Mouse (Mus musculus): Measurements from ENCODE around the gene Opcml. TPM values are rescaled to one million over a fixed set of nuclear protein-coding genes. Genes with fewer than 3 reads are reported as not detected.

Gene Opcml
- polyA plus RNA-seq, 1 experiment from 2014 or later = 7.4 TPM

GRCm38 (mm10) chr9:28488499-28488898, 697.9 kb downstream of the Opcml start:
- Histone ChIP-seq H3K4me2 (replicated peaks) (no peak overlapping the region), H3K9me3 (no peaks in the 10 kb centered on the region), H3K27me3 (replicated peaks) (no peaks in the 10 kb centered on the region), H3K4me3 (no peak overlapping the region), H3K9ac (no peak overlapping the region), H3K36me3 (no peaks in the 10 kb centered on the region), H3K4me1 (no peaks in the 10 kb centered on the region), H3K27ac (no peak overlapping the region)
- WGBS = 82% methylated on average over 2 of the region's 2 CpGs
- ATAC-seq (ENCODE audit: low FRiP score, low read depth) = no peak

GRCm38 (mm10) chr9:28489828-28490227, 699.3 kb downstream of the Opcml start:
- Histone ChIP-seq H3K9ac (no peak overlapping the region), H3K4me1 (no peaks in the 10 kb centered on the region), H3K4me2 (replicated peaks) (no peak overlapping the region), H3K4me3 (no peak overlapping the region), H3K9me3 (no peaks in the 10 kb centered on the region), H3K36me3 (no peaks in the 10 kb centered on the region), H3K27ac (no peak overlapping the region), H3K27me3 (replicated peaks) (no peaks in the 10 kb centered on the region)
- no peak for ATAC-seq (ENCODE audit: low FRiP score, low read depth)
- 73% methylated on average over 4 of the region's 4 CpGs for WGBS

- no peak overlapping the region for H3K9ac ChIP-seq
- no peak for ATAC-seq (ENCODE audit: low FRiP score, low read depth)
- no peak overlapping the region for H3K27ac ChIP-seq
- WGBS = 94% methylated on average over 3 of the region's 3 CpGs
- no peaks in the 10 kb centered on the region for H3K36me3 ChIP-seq
- H3K4me3 ChIP-seq = no peak overlapping the region
- H3K4me1 ChIP-seq = no peaks in the 10 kb centered on the region
- no peaks in the 10 kb centered on the region for H3K27me3 ChIP-seq (replicated peaks)
- H3K9me3 ChIP-seq = no peaks in the 10 kb centered on the region
- no peak overlapping the region for H3K4me2 ChIP-seq (replicated peaks)
Observed at GRCm38 (mm10) chr9:28490410-28490809, 699.8 kb downstream of the Opcml start.

GRCm38 (mm10) chr9:28499841-28500794, 709.5 kb downstream of the Opcml start:
- no peak for ATAC-seq (ENCODE audit: low FRiP score, low read depth)
- Histone ChIP-seq H3K4me3 (no peak overlapping the region), H3K36me3 (no peaks in the 10 kb centered on the region), H3K27ac (no peak overlapping the region), H3K9ac (no peak overlapping the region), H3K27me3 (replicated peaks) (no peaks in the 10 kb centered on the region), H3K4me2 (replicated peaks) (no peak overlapping the region), H3K9me3 (no peaks in the 10 kb centered on the region), H3K4me1 (no peaks in the 10 kb centered on the region)
- WGBS = 82% methylated on average over 12 of the region's 12 CpGs

- H3K9me3 ChIP-seq = no peaks in the 10 kb centered on the region
- no peak overlapping the region for H3K9ac ChIP-seq
- WGBS = 93% methylated on average over 3 of the region's 3 CpGs
- no peaks in the 10 kb centered on the region for H3K4me1 ChIP-seq
- no peak overlapping the region for H3K4me2 ChIP-seq (replicated peaks)
- no peak for ATAC-seq (ENCODE audit: low FRiP score, low read depth)
- no peaks in the 10 kb centered on the region for H3K27me3 ChIP-seq (replicated peaks)
- no peak overlapping the region for H3K27ac ChIP-seq
- H3K4me3 ChIP-seq = no peak overlapping the region
- no peaks in the 10 kb centered on the region for H3K36me3 ChIP-seq
Observed at GRCm38 (mm10) chr9:28513905-28514304, 723.3 kb downstream of the Opcml start.

- H3K4me2 ChIP-seq (replicated peaks) = no peak overlapping the region
- H3K4me3 ChIP-seq = no peak overlapping the region
- no peak for ATAC-seq (ENCODE audit: low FRiP score, low read depth)
- 79% methylated on average over 1 of the region's 1 CpGs for WGBS
- H3K9ac ChIP-seq = no peak overlapping the region
- H3K27me3 ChIP-seq (replicated peaks) = no peaks in the 10 kb centered on the region
- H3K9me3 ChIP-seq = no peaks in the 10 kb centered on the region
- no peaks in the 10 kb centered on the region for H3K36me3 ChIP-seq
- H3K27ac ChIP-seq = no peak overlapping the region
- no peaks in the 10 kb centered on the region for H3K4me1 ChIP-seq
Observed at GRCm38 (mm10) chr9:28533191-28533590, 742.6 kb downstream of the Opcml start.

- no peaks in the 10 kb centered on the region for H3K9me3 ChIP-seq
- 79% methylated on average over 4 of the region's 4 CpGs for WGBS
- no peak overlapping the region for H3K9ac ChIP-seq
- H3K27ac ChIP-seq = no peak overlapping the region
- H3K4me2 ChIP-seq (replicated peaks) = no peak overlapping the region
- H3K27me3 ChIP-seq (replicated peaks) = no peaks in the 10 kb centered on the region
- no peaks in the 10 kb centered on the region for H3K4me1 ChIP-seq
- H3K4me3 ChIP-seq = no peak overlapping the region
- no peak for ATAC-seq (ENCODE audit: low FRiP score, low read depth)
- H3K36me3 ChIP-seq = no peaks in the 10 kb centered on the region
Observed at GRCm38 (mm10) chr9:28535006-28535405, 744.4 kb downstream of the Opcml start.

GRCm38 (mm10) chr9:28536637-28537036, 746.1 kb downstream of the Opcml start:
- WGBS = 82% methylated on average over 4 of the region's 4 CpGs
- H3K27ac ChIP-seq = no peak overlapping the region
- no peak overlapping the region for H3K4me3 ChIP-seq
- no peak for ATAC-seq (ENCODE audit: low FRiP score, low read depth)
- H3K9me3 ChIP-seq = no peaks in the 10 kb centered on the region
- H3K4me2 ChIP-seq (replicated peaks) = no peak overlapping the region
- H3K27me3 ChIP-seq (replicated peaks) = no peaks in the 10 kb centered on the region
- no peaks in the 10 kb centered on the region for H3K4me1 ChIP-seq
- H3K9ac ChIP-seq = no peak overlapping the region
- H3K36me3 ChIP-seq = no peaks in the 10 kb centered on the region

GRCm38 (mm10) chr9:28548189-28548588, 757.6 kb downstream of the Opcml start:
- Histone ChIP-seq H3K9ac (no peak overlapping the region), H3K27me3 (replicated peaks) (no peaks in the 10 kb centered on the region), H3K4me3 (no peak overlapping the region), H3K27ac (no peak overlapping the region), H3K4me2 (replicated peaks) (no peak overlapping the region), H3K36me3 (no peaks in the 10 kb centered on the region), H3K4me1 (no peaks in the 10 kb centered on the region), H3K9me3 (no peaks in the 10 kb centered on the region)
- ATAC-seq (ENCODE audit: low FRiP score, low read depth) = no peak
- WGBS = 45% methylated on average over 9 of the region's 9 CpGs

- Histone ChIP-seq H3K4me2 (replicated peaks) (no peak overlapping the region), H3K9me3 (no peaks in the 10 kb centered on the region), H3K4me1 (no peaks in the 10 kb centered on the region), H3K4me3 (no peak overlapping the region), H3K27me3 (replicated peaks) (no peaks in the 10 kb centered on the region), H3K9ac (no peak overlapping the region), H3K36me3 (no peaks in the 10 kb centered on the region), H3K27ac (no peak overlapping the region)
- no peak for ATAC-seq (ENCODE audit: low FRiP score, low read depth)
- WGBS = 82% methylated on average over 1 of the region's 1 CpGs
Observed at GRCm38 (mm10) chr9:28552387-28553182, 762.0 kb downstream of the Opcml start.

GRCm38 (mm10) chr9:28558628-28559027, 768.1 kb downstream of the Opcml start:
- Histone ChIP-seq H3K4me3 (no peak overlapping the region), H3K9ac (no peak overlapping the region), H3K4me2 (replicated peaks) (no peak overlapping the region), H3K9me3 (no peaks in the 10 kb centered on the region), H3K27me3 (replicated peaks) (no peaks in the 10 kb centered on the region), H3K36me3 (no peaks in the 10 kb centered on the region), H3K4me1 (peaks cover 6% of the 10 kb centered on the region; the same call in 1 of the 2 replicates), H3K27ac (no peak overlapping the region)
- 79% methylated on average over 2 of the region's 2 CpGs for WGBS
- no peak for ATAC-seq (ENCODE audit: low FRiP score, low read depth)

- Histone ChIP-seq H3K4me1 (peaks cover 6% of the 10 kb centered on the region; the same call in 1 of the 2 replicates), H3K9ac (no peak overlapping the region), H3K9me3 (no peaks in the 10 kb centered on the region), H3K4me2 (replicated peaks) (no peak overlapping the region), H3K4me3 (no peak overlapping the region), H3K36me3 (no peaks in the 10 kb centered on the region), H3K27ac (no peak overlapping the region), H3K27me3 (replicated peaks) (no peaks in the 10 kb centered on the region)
- 44% methylated on average over 6 of the region's 6 CpGs for WGBS
- no peak for ATAC-seq (ENCODE audit: low FRiP score, low read depth)
Observed at GRCm38 (mm10) chr9:28561761-28562160, 771.2 kb downstream of the Opcml start.

All from neural tube, embryonic 12.5 days (tissue).